Mouse (Mus musculus): ENCODE results near the gene Pole3.
"Not testable (repeated sequence)": the region's sequence is repeated elsewhere in the genome, so short reads cannot be mapped to it uniquely, and the experiment has no call there.

Gene Pole3

DNA sequence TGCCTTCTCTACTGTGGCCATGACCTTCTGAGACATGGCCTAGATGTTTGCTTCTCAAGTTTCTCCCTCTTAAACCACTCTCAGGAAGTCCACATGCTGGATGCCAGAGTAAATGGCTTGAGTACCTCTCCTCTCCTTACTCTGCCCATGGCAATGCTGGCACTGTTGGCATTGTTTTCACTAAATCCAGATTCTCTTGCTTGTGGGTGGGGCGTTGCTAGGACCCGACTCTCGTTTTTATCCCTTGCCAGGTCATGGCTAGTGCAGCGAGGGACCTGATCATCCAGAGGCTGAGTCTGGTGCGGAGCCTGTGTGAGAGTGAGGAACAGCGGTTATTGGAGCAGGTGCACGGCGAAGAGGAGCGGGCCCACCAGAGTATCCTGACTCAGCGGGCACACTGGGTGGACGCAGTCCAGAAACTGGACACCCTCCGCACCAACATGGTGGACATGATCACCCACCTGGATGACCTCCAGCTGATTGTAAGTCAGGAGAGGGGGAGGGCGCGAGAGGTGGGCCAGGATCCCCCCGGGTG is 38.6 kb downstream of the Pole3 start:
- no peak for DNase-seq

DNA sequence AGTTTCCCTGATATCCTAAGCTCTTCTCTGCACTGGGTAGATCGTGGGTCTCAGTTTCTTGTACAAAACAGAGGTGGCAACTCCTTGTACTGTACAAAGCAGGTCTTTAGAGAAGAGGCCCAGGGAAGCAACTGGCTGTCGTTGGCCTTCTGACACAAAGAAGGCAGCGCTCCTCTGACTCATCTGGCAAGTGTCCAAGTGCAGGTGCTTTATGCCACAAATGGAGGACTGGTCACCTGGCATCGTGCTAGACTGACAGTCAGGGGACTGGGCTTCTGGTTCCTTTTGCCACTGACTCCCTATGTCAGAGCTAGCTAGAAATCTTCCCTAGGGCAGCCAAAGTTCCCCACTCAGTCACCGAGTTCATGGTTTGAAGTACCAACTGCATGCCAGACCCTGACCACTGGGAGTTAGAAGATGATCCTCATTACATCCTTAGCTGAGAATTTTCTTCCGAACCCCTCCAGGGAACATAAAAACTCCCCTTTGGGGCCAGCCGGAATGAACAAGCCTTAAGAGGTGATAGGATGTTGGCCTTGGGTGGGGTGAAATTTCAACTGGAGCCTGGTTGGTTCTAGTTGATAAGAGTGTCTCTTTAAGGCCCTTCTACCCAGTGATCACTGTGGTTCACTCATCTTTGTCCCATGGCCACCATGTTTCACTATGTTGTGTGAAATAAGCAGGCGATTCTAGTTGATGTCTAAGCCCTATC is 39.3 kb downstream of the Pole3 start:
- DNase-seq, result peak in 1 of 2 experiments; percentile 21

DNA sequence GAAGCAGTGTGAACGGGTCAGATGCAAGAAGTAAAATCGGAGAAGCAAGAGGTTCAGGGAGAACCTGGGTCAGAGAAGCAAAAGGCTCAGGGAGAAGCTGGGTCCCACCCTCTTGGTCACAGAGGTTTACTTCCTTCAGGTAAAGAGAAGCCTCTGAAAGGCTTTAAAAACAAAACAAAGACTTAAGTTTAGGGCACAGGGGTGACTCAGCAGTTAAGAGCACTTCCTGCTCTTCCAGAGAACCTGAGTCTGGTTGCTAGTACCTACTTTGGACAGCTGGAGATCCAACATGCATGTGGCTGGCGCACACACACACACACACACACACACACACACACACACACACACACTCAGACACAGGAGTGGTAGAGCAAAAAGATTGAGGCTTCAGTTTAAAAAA is 39.9 kb downstream of the Pole3 start:
- DNase-seq, result no peak

DNA sequence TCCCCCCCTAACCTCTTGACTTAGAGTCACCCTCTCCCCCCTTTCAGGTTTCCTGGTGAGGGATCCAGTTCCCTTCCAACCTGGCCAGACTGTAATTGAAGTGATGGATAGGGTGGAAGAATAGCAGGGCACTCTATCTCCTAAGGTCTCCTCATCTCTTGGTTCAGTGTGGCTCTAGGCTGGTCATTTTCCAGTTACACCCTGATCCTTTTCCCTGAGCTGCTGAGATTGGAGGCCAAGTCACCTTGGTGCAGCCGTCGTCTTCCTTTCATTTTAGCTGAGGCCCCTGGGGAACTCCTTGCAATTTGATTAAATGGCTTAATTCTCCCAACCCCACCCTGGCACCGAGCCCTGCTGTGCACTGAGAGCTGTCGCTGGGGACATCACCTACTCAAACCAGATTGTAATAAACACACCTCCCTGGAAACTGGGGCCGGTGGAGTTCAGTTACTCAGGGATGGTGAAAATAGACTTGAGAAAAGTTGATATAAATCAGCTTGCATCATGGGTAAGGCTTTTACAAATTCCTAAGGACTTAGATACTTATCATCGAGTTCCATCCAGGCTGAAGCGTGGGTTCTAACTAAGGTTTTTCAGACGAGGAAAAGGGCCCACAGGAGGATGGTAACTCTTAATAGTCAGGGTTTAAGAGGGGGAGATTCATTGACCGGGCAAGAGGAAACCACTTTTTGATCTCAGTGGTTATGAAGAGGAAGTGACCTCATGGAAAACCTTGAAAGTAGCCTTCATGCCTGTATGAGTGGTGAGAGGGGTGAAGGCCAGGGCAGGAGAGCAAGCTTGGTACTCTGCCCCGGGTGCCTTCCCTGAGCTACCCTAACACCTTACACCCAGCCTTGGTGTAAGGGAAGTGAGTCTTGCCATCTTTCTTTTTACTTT is 43.9 kb downstream of the Pole3 start:
- DNase-seq, result no peak

DNA sequence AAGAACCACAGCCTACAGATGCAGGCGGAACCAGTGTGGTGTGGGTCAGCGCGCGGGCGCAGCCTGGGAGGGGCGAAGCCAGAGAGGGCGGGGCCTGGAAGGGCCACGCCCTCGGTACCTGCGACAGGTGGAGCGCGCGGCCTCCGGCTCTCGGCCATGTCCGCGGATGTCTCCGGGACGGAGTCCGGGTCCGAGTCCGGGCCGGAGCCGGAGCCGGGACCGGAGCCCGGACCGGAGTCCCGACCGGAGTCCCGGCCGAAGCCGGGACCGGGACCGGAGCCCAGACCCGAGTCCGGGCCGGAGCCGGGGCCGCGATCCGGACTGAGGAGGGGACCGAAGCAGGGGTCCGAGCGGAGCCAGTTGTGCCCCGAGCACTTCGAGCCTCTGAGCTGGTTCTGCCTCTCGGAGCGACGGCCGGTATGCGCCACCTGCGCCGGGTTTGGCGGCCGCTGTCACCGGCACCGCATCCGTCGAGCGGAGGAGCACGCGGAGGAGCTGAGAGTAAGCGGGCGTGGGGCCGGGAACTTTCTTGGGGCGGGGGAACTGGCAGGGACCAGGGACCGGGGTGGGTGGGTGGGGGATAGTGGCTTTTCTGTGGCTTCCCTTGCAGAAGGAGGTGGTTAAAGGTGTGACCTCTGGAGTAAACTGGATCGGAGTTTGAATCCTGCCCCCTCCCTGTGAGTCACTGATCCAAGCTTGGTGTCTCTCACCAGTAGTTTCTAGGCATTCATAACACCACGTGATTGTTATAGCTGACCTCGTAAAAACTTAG is 44.7 kb downstream of the Pole3 start, which contains the start of gene Bspry:
Gene Bspry, plus strand, starts transcription at position 117 of the 772 bp plus-strand sequence.
- DNase-seq, result peak in 1 of 2 experiments; percentile 35

DNA sequence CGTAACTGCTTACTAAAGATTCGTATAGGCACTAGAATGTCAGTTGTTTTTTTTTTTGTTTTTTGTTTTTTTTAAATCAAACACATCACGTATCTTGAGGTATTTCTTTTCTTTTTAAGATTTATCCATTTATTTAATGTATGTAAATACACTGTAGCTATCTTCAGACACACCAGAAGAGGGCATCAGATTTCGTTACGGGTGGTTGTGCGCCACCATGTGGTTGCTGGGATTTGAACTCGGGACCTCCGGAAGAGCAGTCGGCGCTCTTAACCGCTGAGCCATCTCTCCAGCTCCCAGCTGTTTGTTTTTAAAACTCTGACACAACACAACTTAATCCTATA is 45.3 kb downstream of the Pole3 start:
- not testable (repeated sequence) for DNase-seq

DNA sequence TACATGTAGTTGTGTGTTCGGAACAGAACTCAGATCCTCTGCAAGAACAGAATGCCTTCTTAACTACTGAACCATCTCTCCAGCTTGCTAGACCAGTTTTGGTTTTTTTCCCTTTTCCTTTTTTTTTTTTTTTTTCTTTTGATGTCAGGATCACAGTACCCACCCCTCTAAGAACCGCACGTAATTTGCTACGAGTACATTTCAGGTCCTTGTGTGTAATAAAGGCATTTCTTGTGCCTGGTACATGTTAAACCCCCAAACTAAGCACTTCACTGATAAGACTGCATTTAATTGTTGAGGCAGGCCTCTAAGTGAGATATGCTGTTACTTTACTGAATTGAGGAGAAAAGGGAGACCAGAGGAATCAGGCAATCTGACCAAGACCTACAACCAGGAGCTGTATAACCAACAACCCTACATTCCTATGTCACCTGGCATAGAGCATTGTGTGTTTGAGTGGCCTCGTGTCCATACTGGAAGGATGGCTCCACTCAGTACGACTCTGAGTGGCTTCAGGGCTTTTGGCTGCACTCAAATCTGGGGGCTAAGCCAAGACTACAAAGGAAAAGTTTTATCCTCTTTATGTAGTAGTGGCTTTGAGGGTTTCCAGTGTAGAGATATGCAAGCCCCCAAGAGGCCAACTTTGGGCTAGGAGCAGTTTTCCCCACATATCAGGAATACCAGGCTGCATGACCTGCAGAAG is 47.2 kb downstream of the Pole3 start:
- DNase-seq, result no peak

DNA sequence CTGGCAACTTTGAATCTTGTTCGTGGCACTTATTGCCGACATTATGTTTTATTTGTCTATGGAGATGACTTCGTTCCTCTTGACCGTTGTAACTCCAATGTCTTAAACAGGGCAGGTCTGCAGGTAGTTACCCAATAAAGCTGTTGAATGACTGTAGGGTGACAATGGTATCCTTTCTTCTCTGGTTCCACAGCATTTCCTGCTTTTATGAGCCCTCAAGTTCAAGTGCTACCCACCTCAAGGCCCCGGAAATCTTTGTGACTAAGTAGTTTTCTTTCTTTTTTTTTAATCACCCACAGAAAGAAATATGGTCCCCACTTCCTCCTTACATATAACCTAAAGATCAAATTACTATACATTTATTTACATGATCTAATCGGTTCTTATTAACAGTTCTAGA is 49.1 kb downstream of the Pole3 start:
- DNase-seq, result no peak

DNA sequence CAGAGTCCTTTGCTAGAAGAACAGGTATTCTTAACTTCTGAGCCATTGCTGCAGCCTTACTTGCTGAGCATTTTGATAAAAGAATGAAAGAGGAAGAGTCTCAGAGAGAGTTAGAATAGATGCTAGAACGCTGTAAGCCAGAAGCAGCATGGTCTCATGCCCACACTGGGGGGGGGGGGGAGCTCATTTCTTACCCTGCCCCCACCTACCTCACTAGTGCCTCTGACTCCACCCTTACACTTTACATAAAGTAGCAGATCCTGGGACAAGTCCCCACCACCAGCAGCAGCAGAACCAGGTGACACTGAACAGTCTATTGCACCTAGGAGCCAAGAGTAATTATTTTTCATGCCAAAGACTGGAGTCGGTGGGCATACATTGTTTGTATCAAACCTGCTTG is 49.7 kb downstream of the Pole3 start:
- DNase-seq, result no peak
